Mouse (Mus musculus): ENCODE measurements at regions not wholly inside any gene's neighbourhood (a gene's known extent, or its start where the extent isn't known, plus 50 kb on each side); places are given as distances from the start of the nearest gene placed in this dataset.

GRCm38 (mm10) chr17:43200832-43201231 lies 69.3 kb upstream of the Adgrf1 start:
- no peak for TF ChIP-seq CTCF (IDR thresholded peaks at IDR 0.05; ENCODE audit: low read depth)
- no peak for TF ChIP-seq EP300 (IDR thresholded peaks at IDR 0.05; ENCODE audit: low read depth)
